Mouse (Mus musculus) brain, embryonic 18.5 days (tissue): ENCODE results near the gene Smarcd1.

Experiments used
- DNase-seq: peaks from one replicate; pipeline ENCODE4 v3.0.0-alpha.2; 2012; ENCODE audit warnings: low read depth, low spot score

Smarcd1 gene

DNA sequence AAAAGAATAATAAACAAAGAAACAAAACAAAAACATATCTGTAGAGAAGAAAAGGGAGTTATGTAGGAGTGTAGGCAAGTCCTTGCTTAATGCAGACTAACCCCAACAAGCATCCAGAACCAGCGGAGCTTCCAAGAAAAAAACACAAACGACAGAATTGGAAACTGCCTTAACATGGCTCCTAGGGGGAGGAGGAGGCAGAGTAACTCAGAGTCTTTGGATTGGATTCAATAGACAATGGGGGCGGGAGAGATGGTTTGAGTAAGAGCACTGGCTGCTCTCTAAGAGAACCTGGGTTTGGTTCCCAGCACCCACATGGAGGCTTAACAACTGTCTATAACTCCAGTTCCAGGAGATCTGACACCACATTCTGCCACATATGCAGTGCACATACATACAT is 29.7 kb downstream of the Smarcd1 start:
- DNase-seq = no peak

DNA sequence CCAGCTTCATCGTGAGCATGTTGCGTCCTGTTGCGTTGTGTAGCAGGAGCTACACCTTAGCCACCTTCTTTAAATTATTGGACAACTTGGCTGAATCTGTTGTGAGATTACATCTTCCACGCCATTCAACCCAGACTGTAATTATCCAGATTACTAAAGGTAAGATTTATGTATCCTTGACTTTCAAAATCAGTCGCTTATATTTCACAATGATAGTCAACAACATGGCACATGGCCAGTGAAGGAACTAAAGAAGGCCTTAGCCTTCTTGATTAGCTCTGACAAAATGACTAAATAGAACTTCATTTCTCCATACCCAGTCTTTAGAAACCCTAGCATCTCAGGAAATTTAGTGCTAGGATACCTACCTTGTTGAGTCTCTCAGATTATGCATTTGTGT is 31.3 kb downstream of the Smarcd1 start:
- no peak for DNase-seq

DNA sequence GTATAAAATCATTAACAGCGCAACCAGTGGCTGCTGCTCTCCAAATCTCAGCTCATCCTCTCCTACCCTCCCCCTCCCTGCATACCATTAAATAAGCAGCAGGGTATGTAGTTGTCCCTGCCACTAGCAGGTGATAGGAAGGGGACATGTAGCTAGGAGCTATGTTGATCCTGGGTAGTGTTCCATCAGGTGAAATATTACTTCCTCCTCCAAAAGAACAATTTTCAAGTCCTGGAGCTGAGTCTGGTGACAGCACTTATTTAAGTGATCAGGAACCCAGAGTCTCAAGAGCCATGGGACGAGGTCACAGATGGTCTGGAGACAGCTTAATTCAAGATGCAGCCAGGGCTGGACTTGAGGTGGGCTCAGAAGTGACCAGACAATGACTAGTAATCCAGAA is 33.7 kb downstream of the Smarcd1 start:
- DNase-seq = no peak

DNA sequence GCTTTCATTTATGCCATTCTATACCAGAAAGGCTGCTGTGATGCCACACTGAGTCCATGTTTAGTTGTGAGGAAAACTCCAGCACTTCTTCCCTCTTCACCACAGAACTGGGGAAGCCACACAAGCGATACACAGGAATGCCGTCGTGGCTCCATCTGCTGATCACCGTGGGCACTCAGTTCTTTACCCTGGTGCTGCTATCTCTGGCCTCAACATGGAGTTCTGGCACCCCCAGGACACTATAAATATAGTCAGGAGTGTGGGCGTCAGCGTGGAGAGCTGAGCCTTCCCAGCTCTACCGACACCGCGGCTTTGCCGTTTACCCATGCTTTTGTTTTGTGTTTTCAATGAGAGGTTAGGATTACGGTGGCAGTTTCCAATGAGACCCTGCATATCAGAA is 34.7 kb downstream of the Smarcd1 start:
- DNase-seq = no peak

DNA sequence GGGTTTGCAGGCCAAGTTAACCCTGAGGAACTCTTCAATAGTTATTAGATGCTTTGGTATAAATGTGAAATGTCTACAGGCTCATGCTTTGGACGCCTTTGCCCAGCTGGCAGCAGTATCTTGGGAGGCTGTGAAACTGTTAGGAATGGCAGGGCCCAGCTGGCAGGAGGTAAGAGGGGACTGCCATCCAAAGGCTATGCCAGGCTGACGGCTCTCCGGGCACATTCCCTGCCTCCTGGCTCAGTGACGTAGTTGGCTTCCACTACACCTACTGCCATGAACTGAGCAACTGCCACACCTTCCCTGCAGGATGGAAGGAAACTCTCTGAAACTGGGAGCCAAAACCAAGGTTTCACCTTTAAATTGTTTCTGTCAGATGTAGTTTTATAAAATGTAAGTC is 38.3 kb downstream of the Smarcd1 start:
- no peak for DNase-seq

DNA sequence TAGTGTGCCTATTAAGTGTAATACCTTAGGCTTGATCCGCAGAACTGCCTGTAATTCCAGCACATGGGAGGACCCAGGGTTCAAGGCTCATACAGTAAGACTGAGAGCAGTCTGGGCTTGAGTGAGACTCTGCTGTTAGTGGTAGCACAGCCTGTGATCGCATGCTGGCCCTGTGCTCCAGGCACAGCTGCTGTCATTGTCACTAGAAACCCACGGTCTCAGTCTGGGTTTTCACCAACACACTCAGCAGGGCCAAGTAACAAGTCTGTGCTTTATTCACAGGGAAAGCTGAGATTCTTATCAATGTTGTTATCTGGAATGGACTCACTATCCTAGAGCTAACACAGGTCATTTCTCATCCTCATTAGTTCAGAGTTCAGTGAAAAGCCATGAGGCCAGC is 52.3 kb downstream of the Smarcd1 start:
- no peak for DNase-seq
